In genomic region chr13:111744233-111745000, GRCm38 (mm10) we compare ENCODE assay signal across 19 mouse cellular contexts.
DNase-seq lines count a peak whose midpoint lies in the region; ATAC-seq and TF ChIP-seq lines count a peak whose summit lies in the region.
"Had no signal": no experiment of that assay in that cellular context is flagged by ENCODE, and none has a peak within 500 bp of the region (broad histone marks: within the 10 kb centered on the region; RNA-seq: fewer than 3 reads in every experiment).

No protein-coding gene starts in this region.

- peak; percentile 78 for ATAC-seq in liver, postnatal 0 days
- ATAC-seq in monocyte, adult 5-6 weeks (replicated peaks; ENCODE audit: insufficient number of reproducible peaks, low FRiP score, low TSS enrichment, poor library complexity, severe bottlenecking), result no peak
- no peak for ATAC-seq in kidney, embryonic 16.5 days (ENCODE audit: low FRiP score, low TSS enrichment)
- ATAC-seq: forebrain, embryonic 15.5 days had no signal

- no peak for TF ChIP-seq RAD21 in MEL (IDR thresholded peaks at IDR 0.05; ENCODE audit: low read depth, low read length)

- no peaks in the 10 kb centered on the region for H3K27me3 ChIP-seq in MEL (ENCODE audit: control insufficient read depth in 1 of 2, insufficient read depth in 2 of 2, low read length in 2 of 2)
- H3K27me3 ChIP-seq in erythroblast, embryonic 14.5 days (ENCODE audit: control insufficient read depth), result no peaks in the 10 kb centered on the region
- H3K27me3 ChIP-seq in liver, postnatal 0 days (ENCODE audit: insufficient read depth, low read length), result no peaks in the 10 kb centered on the region
- H3K27me3 ChIP-seq in kidney, embryonic 16.5 days (ENCODE audit: insufficient read depth, low read length), result no peaks in the 10 kb centered on the region
- H3K27me3 ChIP-seq: embryonic facial prominence, embryonic 13.5 days; forebrain, embryonic 15.5 days; limb, embryonic 13.5 days; neural tube, embryonic 13.5 days had no signal

- 67% methylated on average over 6 of the region's 6 CpGs for WGBS in liver, postnatal 0 days (ENCODE audit: insufficient replicate concordance)
- 74% methylated on average over 6 of the region's 6 CpGs for WGBS in kidney, embryonic 16.5 days

- H3K4me2 ChIP-seq in liver, postnatal 0 days (ENCODE audit: low read depth, low read length), result no peak overlapping the region
- no peak overlapping the region for H3K4me2 ChIP-seq in kidney, embryonic 16.5 days (replicated peaks; ENCODE audit: low read depth, low read length)
- H3K4me2 ChIP-seq: embryonic facial prominence, embryonic 13.5 days; forebrain, embryonic 15.5 days; heart, embryonic 11.5 days; limb, embryonic 13.5 days; neural tube, embryonic 13.5 days had no signal

- DNase-seq in embryo, embryonic 10 days (ENCODE audit: low spot score), result peak; percentile 2
- DNase-seq in embryo, embryonic 11 days, result no peak
- DNase-seq in MEL (ENCODE audit: low read depth, low spot score), result peak; percentile 57
- no peak for DNase-seq in liver, postnatal 0 days
- DNase-seq in spleen, postnatal 10 days (ENCODE audit: low spot score in 2 of 2), result no peak
- DNase-seq: heart, postnatal 4 days; kidney, adult 11 months; kidney, postnatal 36 days; layer of hippocampus, postnatal 36 days; lung, postnatal 14 days; spleen, adult 18-20 months had no signal

- no peak for TF ChIP-seq CTCF in MEL (IDR thresholded peaks at IDR 0.05 in 2 of 3, conservative IDR thresholded peaks at IDR 0.05 in 1 of 3; ENCODE audit: control insufficient read depth in 1 of 3, insufficient read depth in 1 of 3, low read depth in 2 of 3, low read length in 3 of 3, poor library complexity in 1 of 3, severe bottlenecking in 1 of 3)
- TF ChIP-seq CTCF in liver, postnatal 0 days (IDR thresholded peaks at IDR 0.05; ENCODE audit: low read depth), result no peak

- no peaks in the 10 kb centered on the region for H3K9me3 ChIP-seq in MEL (replicated peaks; ENCODE audit: insufficient read depth, low read length)
- no peaks in the 10 kb centered on the region for H3K9me3 ChIP-seq in erythroblast, embryonic 14.5 days (ENCODE audit: control insufficient read depth, low read length)
- no peaks in the 10 kb centered on the region for H3K9me3 ChIP-seq in liver, postnatal 0 days (ENCODE audit: low read length)
- H3K9me3 ChIP-seq in kidney, embryonic 16.5 days (ENCODE audit: low read length), result no peaks in the 10 kb centered on the region
- H3K9me3 ChIP-seq: embryonic facial prominence, embryonic 13.5 days; forebrain, embryonic 15.5 days; limb, embryonic 13.5 days; neural tube, embryonic 13.5 days had no signal

- no peak overlapping the region for H3K9ac ChIP-seq in MEL (ENCODE audit: control insufficient read depth, low read depth, low read length, poor library complexity, severe bottlenecking)
- H3K9ac ChIP-seq in liver, postnatal 0 days (replicated peaks), result no peak overlapping the region
- no peak overlapping the region for H3K9ac ChIP-seq in kidney, embryonic 16.5 days (replicated peaks; ENCODE audit: low read length)
- H3K9ac ChIP-seq: embryonic facial prominence, embryonic 13.5 days; forebrain, embryonic 15.5 days; limb, embryonic 13.5 days; neural tube, embryonic 13.5 days had no signal

- H3K4me3 ChIP-seq in MEL (ENCODE audit: control insufficient read depth in 1 of 2, insufficient read depth in 1 of 2, low read depth in 2 of 2, low read length in 2 of 2), result no peak overlapping the region
- peak overlapping the region; percentile 11 for H3K4me3 ChIP-seq in erythroblast, embryonic 14.5 days (replicated peaks)
- H3K4me3 ChIP-seq in liver, postnatal 0 days (ENCODE audit: low read depth, low read length), result no peak overlapping the region
- H3K4me3 ChIP-seq in kidney, embryonic 16.5 days (ENCODE audit: low read length), result no peak overlapping the region
- H3K4me3 ChIP-seq: embryonic facial prominence, embryonic 13.5 days; forebrain, embryonic 15.5 days; limb, embryonic 13.5 days; neural tube, embryonic 13.5 days had no signal

- peaks cover 0 to 7% of the 10 kb centered on the region in 2 experiments; a peak in 2 of 4 replicates for H3K36me3 ChIP-seq in MEL (ENCODE audit: control insufficient read depth in 1 of 2, insufficient read depth in 2 of 2, low read length in 2 of 2)
- H3K36me3 ChIP-seq in erythroblast, embryonic 14.5 days (ENCODE audit: control insufficient read depth), result peaks cover 37% of the 10 kb centered on the region
- peaks cover 25% of the 10 kb centered on the region for H3K36me3 ChIP-seq in liver, postnatal 0 days (replicated peaks; ENCODE audit: insufficient read depth, low read length)
- H3K36me3 ChIP-seq in kidney, embryonic 16.5 days (ENCODE audit: insufficient read depth, low read length), result peaks cover 15% of the 10 kb centered on the region

- H3K79me2 ChIP-seq in MEL (ENCODE audit: control insufficient read depth, insufficient read depth, low read length, poor library complexity), result no peaks in the 10 kb centered on the region

- TF ChIP-seq POLR2A in MEL (IDR thresholded peaks at IDR 0.05; ENCODE audit: control insufficient read depth in 1 of 2, insufficient read depth in 1 of 2, low read depth in 1 of 2, low read length in 2 of 2, poor library complexity in 1 of 2), result no peak

- peaks cover 7 to 10% of the 10 kb centered on the region in 2 experiments for H3K4me1 ChIP-seq in MEL (ENCODE audit: control insufficient read depth in 1 of 2, insufficient read depth in 2 of 2, low read length in 2 of 2)
- peaks cover 49% of the 10 kb centered on the region for H3K4me1 ChIP-seq in erythroblast, embryonic 14.5 days (ENCODE audit: control insufficient read depth)
- H3K4me1 ChIP-seq in liver, postnatal 0 days (ENCODE audit: insufficient read depth), result peaks cover 7% of the 10 kb centered on the region
- no peaks in the 10 kb centered on the region for H3K4me1 ChIP-seq in kidney, embryonic 16.5 days (ENCODE audit: insufficient read depth, low read length)
- H3K4me1 ChIP-seq: embryonic facial prominence, embryonic 13.5 days; forebrain, embryonic 15.5 days; limb, embryonic 13.5 days; neural tube, embryonic 13.5 days had no signal

- peak; percentile 53 to 57; a peak in 3 of 4 replicates for TF ChIP-seq EP300 in MEL (IDR thresholded peaks at IDR 0.05; ENCODE audit: low read depth in 1 of 2, low read length in 2 of 2)
- peak; percentile 87 for TF ChIP-seq EP300 in liver, postnatal 0 days (IDR thresholded peaks at IDR 0.05; ENCODE audit: low read depth)

- no peak overlapping the region for H3K27ac ChIP-seq in MEL (ENCODE audit: control insufficient read depth, low read depth, low read length)
- peak overlapping the region; percentile 58 for H3K27ac ChIP-seq in liver, postnatal 0 days (ENCODE audit: low read depth)
- no peak overlapping the region for H3K27ac ChIP-seq in kidney, embryonic 16.5 days (ENCODE audit: low read length)
- H3K27ac ChIP-seq: embryonic facial prominence, embryonic 13.5 days; forebrain, embryonic 15.5 days; limb, embryonic 13.5 days; neural tube, embryonic 13.5 days had no signal

TF ChIP-seq in MEL, 35 proteins besides CTCF, POLR2A, EP300 and RAD21:
- TF ChIP-seq RCOR1 (IDR thresholded peaks at IDR 0.05; ENCODE audit: low read depth, low read length) (peak; percentile 19; the same call in 1 of the 2 replicates), MAFK (IDR thresholded peaks at IDR 0.05; ENCODE audit: borderline replicate concordance, low read depth, low read length) (no peak), GATA1 (IDR thresholded peaks at IDR 0.05; ENCODE audit: low read depth, low read length) (peak; percentile 67), MXI1 (IDR thresholded peaks at IDR 0.05; ENCODE audit: low read depth, low read length) (no peak), TCF12 (IDR thresholded peaks at IDR 0.05; ENCODE audit: low read depth, low read length) (peak; percentile 21; the same call in 1 of the 2 replicates), SMC3 (IDR thresholded peaks at IDR 0.05; ENCODE audit: low read depth, low read length) (peak; percentile 17; the same call in 1 of the 2 replicates)

Comparison
In these comparisons a context has a peak if more than half of its experiments do, and no peak if none do; other contexts are left out.
1. DNase-seq: peak in embryo, embryonic 10 days (single experiment) and MEL (single experiment); none in embryo, embryonic 11 days (single experiment), liver, postnatal 0 days (single experiment) and spleen, postnatal 10 days (0 of 2).